Mouse (Mus musculus) CD4-positive, CD25-positive, alpha-beta regulatory T cell, adult 2 months (primary cell): ENCODE results near the gene Zfhx3.

Experiments used
- DNase-seq: peaks from one replicate; pipeline ENCODE4 v3.0.0-alpha.2; 2012; ENCODE audit warnings: low read depth, low spot score

Gene Zfhx3

DNA sequence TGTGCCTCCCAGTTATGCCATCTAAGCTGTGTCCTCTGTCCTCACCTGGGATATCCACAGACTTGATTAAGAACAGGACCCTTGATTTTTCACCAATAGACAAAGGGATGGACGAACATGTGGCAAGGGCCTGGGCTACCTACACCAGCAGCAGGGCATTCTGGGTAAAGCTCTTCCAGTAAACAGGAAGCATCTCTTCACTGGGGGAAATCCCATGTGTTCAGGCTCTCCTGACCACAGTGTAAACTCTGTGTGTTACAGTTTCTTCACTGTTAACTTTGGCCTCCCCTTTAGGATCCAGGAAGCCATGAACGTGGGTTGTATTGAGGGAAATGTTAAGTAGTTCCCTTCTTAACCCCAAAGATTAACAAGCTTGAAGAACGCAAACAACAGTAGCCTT lies 906.0 kb downstream of the Zfhx3 start:
- no peak for DNase-seq

DNA sequence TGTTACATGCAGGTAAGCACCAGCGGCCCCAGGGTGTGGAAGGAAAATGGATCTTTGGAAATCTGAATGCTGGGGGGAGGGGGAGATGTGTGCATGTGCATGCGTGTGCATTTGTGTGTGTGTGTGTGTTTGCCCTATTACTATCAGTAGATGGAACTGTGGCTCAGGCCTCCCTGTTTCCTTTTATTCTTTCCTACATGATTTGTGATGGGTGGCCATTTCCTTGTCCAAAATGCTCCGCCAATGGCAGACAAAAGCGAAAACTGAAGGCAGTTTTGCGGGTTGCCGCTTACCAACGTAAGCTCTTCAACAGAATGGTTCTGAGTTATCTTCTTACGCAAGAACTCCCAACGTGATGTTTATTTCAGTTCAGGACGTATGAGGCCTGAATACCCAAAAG lies 910.6 kb downstream of the Zfhx3 start:
- DNase-seq: no peak

DNA sequence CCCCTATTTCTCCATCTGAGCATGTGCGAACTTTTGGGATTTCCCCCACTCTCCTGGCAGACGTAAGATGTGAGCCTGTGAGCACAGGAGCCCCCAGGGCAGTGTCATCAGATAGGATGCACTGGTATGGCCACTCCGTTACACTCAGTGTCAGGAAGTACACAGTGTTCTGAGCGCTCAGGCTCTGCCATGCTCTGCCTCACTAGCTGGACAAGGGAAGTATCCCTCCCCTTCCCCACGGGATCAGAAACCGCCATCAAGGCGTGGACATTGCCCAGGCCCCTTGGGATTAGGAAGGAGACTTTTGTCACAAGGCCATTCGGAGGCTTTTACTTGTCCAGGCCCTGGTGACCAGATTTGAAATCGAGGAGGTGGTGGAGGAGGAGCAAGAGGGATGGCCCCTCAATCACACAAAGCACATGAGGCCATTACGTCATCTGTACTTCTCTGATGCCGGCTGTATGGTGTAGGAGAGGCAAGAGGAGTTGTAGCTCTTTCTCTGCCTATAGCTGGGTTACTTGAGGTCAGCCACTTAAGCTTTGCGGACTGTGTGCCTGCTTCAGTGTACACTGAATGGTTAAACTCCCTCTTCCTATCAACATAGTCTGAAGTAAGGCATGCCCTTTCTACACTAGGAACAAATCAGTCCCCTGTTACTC lies 912.1 kb downstream of the Zfhx3 start:
- no peak for DNase-seq

DNA sequence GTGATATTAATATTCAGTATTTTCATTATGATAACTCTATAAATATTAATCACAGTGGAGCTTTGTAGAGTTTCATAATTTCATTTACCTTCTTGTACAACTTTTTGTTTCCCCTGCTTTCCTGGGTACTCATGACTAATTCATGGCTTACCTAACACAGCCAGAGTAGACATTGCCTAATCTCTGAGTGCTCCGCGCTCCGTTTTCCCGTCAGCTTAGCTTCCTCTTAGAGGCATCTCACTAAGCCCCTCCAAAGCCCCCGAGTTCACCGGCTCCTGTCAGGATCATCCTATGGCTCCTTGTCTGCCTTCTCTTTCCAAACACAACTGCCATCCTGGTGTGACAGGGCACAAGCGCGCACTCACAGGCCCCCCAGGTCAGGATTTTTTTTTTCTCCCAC lies 916.6 kb downstream of the Zfhx3 start:
- DNase-seq: no peak

DNA sequence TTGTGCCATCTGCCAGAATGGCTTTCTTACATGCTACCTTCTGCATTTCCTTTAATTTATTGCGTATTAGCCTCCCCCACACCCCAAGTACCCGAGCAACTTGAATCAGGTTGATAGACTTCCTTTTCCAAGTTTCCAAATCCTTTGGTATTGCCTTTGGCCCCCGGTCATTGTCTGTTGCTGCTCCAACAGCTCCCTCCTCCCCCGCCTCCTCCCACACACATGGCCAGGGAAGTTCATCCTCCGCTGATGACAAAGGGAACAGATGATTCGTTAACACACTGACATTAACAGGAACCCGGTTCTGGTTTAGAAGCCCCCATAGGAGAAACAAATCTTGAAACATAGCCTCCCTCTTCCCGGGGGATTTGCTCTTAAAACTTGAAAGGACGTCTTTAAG lies 917.5 kb downstream of the Zfhx3 start:
- DNase-seq: no peak

DNA sequence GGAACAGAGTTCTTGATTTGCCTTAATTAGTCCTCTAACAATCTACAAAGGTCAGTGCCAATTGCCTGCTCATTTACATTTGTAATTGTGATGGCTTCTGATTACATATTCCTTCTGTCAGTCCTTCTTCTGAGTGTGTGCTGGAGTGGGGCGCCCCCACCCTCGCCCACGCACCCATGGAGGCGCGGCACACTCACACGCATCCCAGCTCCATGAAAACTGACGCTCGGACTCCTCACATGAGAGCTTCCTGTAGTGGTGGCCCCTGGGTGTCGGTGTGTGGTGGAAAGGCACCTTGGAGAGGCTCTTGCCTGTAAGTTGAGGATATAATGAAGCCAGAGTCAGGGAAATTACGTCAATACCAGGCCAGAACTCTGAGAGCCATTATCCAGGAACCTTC lies 921.0 kb downstream of the Zfhx3 start:
- DNase-seq: no peak

DNA sequence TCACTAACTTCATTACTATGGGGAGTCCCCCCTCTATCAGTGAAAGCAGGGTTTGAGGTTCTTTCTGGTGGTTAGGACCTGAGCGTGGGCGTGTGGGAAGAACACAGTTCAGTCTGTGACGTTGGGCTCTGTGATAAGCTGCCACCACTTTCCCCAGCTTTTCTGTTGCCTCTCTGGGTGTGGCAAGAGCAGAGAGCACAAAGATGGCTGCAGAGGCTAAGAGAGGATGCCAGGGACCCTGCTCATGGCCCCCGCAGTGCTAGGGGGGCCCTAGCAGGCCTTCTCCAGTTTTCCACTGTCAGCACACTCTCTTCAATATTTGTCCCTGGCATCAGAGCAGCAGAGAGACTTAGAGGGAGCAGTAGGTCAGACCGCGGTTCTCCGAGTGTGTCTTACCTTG lies 924.0 kb downstream of the Zfhx3 start:
- DNase-seq: peak; percentile 23

DNA sequence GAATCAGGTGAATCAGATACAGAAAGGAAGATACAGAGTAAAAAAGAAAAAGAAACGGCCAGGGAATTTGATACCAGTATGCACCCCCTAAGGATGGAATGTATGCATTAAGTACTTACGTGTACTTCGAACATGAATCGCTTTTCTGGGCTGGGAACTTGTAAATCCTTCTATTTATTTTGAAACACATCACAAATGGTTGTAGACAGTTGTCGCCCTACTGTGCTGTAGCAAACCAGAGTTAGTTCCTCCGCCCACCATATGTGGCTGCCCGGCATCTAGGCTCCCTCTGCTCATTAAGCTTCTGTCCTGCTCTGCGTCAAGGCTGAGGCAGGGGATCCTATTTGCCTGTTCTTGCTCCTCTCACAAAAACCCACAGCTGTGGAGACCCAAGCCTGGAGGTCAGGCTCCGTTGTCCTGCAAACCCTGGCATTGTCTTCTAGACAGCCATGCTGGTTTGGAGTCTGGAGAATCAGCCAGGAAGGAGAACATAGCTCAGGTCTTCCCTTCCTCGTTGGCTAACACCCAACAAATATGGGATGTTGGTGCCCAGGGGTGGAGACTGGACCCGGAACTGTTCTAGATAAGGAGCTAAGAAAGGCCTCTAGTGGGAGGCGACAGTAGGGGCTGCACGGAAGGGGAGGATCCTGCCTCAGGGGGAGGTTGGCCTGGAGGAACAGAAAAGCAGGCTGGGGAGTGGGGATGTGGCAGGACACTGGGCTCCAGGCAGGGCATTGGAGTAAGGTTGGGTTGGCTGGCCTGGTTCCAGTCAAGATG lies 925.2 kb downstream of the Zfhx3 start:
- no peak for DNase-seq

DNA sequence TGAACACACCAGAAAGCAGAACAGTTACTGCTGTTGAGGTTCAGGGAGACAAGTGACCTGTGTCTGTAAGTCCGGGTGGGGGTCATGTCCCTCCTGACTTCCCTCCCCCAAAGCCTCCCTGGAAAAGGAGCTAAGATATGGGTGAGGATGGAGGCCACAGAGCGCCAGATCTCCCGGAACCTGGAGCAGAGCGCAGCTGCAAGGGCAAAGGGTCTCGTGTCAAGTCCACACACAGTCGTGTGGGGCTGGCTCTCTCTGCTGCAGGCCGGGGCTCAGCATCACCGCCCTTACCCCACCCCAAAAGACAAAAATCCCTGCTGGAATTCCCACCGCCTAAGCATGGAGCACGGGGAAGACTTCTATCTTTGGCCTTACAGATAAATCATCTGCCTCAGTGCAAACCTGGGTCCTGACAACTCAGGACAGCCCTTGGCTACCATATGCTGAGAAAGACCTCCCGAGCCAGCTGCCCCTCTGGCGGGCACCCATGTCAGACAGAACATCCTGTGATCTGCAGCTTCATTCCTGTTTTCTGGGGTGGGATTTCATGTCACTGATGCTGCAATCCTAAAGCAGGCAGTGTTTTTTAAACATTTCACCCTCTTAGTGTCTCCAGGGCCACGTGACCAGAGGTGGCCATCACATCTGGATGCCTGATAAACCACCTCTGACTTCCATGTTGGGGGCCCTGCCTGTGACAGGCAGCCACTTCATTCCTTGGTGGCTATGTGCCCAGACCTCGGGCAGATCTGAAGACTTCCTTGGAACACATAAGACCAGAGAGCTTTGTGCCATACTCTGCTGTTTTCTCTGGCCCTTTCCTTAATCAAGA lies 926.0 kb downstream of the Zfhx3 start:
- no peak for DNase-seq

DNA sequence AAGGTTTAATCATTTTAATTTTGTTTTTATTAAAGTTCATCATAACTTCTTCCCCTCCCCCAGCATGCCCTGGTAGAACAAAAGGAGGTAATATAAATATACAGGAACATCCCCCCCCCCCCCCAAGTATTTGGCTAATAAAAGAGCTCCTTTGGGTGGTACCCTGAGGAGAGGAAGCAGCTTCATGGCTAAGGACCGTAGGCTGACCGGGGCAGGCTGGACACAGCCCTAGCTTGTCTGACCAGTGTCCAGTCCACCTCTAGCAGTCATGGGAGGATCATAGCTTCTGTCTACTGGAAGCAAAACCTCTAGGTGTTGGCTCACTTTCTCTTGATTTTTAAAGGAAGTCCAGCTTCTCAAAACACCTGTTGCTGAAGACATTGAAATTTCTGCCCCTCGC lies 927.0 kb downstream of the Zfhx3 start:
- DNase-seq: no peak

DNA sequence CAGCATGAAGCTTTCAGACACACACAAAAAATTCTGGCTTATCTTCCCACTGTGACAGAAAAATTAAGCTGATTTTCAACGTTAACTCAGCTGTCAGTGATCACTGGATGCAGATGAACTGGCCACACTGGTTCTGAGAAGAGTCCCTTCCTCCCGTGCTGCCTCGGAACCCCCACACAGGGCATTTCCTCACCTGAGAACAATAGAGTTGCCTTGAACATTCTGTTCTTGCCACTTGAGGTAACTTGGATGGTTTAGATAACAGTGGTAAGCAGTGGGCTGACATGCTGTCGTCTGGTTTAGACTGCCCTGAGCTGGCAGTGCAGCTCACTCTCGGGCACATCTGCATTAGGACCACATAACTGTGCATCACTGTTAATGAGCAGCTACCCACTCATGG lies 927.5 kb downstream of the Zfhx3 start:
- DNase-seq: no peak

DNA sequence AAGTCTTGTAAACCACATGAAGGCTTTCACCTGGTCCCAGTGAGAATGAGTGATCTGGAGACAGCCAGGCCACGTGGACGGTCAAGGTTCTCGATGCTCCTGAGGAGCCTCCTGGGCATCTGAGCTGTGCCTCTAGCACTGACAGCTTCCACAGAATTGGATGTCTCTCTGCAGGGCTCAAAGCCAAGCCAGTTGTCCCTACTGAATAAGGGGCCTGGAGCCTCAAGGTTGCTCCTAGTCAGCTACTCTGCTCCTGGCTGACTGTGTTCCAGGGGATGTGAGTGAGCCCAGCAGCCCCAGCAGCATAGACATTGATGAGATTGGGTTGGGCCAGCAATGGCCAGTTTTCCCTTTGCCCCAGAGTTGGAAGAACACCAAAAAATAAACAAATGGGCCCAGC lies 927.9 kb downstream of the Zfhx3 start:
- DNase-seq: no peak

DNA sequence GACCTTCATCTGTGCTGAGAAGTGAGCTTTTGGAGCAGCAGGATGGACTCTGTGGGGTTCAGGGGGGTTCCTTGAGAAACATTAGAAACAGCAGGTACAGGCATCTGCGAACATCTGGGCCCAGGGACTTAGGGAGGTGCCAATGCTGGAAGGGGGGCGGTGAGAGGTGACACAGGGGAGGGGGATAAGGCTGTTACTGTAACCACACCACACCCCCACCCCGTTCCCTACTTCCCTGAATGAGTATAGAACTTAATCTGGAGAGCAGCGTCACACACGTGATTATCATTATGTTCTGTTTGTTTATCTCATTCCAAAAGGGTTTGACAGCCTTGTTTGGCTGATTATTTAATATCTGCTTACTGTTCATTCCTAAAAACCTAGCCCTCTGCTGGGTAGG lies 933.3 kb downstream of the Zfhx3 start:
- DNase-seq: no peak

DNA sequence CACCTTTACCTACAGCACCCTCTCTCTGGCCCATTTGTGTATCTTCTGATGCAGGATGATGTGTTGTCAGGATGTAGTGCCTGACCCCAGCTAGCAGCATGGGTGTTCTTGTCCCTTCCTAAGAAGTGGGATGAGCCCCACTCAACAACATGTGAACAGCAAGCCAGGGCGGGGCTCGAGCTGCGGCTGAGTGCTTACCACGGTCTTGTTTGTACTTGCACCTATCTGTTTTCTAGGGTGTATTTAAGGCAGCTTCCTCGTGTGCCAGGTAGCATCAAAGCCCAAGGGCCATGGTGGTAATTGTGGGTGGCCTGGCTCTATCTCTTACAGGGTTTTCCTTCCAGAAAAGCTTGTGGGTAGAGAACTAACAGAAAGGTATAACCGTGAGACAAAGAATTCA lies 937.7 kb downstream of the Zfhx3 start:
- no peak for DNase-seq

DNA sequence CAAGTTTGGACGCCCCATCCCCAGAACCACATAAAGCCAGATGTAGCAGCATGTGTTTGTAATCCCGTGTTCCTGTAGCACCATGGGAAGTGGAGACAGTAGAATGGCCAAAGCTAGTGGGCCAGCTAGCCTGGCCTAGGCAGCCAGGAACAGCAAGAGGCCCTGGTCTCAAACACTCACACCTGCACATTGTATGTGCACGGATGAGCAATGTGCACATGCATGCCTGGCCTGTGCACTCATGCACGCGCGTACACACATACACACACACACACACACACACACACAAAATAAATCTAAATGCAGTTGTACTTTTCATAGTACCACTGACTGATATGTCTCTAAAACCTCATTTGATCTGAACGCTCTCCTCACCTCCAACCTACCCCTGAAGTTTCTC lies 938.9 kb downstream of the Zfhx3 start:
- no peak for DNase-seq

DNA sequence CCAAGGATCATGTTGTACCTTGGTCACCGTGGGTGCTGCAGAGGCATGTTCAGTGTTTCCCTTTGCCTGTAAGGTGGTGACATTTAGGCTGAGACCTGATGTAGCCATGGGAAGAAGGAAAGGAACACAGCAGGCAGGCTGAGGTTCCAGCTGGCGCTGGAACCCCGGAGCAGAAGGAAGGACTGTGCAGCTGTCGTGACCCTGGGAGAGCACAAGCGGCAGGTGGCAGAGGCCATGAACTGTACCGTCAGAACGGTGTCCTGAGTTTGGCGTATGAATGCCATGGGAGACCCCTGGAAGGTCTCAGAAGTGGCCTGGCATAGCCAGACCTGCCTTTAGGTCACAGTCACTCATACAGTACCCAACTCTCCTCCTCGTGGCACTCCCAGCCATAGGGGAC lies 939.6 kb downstream of the Zfhx3 start:
- DNase-seq: no peak

DNA sequence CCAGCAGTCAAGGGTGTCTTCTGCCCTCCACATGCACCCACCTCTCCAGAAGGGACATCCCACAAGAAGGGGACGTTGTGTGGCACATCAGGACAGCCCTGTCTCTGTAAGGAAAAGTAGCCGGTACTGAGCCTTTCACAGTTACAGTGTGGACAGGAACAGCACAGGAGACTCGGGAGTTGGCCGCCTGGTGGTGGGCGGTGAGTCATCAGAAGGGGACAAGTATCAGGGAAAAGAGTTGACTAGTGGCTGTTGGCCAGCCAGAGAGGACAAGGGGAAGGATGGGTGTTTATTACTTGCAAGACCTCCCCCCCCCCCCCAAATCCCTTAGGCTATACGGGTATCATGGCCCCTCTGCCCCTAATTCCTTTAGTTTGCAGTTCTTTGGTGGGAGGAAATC lies 940.9 kb downstream of the Zfhx3 start:
- DNase-seq: no peak

DNA sequence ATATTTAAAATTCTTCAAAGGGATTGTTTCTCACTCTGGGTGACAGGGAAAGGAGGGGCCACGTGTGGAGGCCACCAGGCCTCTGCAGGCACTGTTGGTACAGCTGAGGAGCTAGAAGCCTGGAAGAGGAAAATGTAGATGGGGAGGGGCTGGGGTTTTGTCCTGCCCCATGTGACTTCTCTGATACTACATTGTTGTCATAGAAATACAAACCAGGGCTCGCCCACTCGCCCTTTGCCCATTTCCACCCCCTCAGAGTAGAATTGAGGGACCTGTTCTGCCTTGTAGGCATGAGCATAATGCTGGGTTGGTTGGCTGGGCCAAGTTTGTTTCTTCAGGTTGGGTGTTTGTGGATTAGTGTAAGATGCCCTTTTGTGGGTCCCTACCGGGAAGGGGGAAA lies 942.5 kb downstream of the Zfhx3 start:
- DNase-seq: no peak

DNA sequence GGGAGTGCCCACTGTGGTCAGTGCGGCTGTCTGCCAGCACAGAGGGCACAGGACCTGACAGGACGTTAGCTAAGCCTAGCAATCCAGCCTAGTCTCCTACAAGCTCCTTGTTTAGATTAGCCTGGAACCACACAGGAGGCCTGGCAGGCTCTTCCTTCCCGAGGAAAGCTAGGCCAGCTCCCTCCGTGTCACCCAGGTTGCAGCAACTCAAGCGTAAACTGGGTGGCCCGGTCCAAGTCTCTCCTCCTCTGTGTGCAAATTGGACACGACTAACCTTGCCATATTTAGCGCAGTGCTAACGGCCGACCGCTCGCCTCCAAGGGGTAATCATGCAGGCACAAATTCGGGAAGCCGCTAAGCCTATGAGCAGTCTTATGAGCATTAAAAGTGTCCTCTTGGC lies 943.0 kb downstream of the Zfhx3 start:
- no peak for DNase-seq

DNA sequence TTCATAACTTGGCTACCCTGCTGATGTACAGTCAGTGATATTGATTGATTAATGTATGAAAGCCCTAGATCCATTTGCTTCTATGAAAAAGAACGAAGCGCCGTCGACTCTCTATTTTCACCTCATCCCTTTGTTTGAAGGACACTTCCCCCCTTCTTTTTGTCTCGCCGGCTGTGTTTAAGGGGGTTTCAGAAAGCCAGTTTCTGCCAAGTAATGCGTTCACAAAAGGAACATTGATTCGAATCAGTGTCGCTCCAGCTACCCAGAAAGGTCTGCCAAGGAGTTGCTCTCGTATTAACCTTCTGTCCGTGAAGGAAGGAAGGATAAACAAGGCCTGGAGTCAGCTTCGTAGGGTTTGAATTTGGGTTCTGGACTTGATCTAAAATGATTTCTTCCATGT lies 943.4 kb downstream of the Zfhx3 start:
- DNase-seq: no peak

DNA sequence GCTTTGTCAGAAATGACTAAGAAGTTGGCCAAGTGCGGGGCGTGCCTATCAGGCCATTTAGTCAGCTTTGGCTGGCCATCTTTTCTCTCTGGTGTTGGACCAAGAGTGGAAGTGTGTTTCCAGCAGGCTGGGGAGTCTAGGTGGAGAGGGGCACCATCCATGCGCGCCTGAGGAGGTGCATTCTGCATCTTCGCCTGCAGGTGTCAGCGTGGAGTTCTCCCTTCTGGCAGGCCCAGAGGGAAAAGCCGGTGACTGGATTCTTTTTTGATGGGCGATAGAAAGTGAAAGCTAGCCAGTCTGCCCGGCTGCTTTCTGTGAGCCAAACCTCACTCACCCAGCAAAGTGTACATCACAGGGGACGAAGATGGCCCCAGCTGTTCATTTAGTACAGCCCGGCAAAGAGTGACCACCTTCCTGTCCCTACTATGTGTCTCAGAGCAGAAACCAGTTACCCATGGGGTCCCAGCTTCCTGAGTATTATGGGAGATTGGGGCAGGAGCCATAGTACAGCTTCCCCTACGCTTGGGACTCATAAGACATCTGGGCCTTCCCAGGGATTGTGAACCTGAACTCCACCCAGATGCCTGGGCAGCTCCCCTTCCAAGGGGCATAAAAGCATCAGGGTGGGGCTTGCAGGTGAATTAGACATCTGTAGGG lies 944.3 kb downstream of the Zfhx3 start:
- peak; percentile 91 for DNase-seq

DNA sequence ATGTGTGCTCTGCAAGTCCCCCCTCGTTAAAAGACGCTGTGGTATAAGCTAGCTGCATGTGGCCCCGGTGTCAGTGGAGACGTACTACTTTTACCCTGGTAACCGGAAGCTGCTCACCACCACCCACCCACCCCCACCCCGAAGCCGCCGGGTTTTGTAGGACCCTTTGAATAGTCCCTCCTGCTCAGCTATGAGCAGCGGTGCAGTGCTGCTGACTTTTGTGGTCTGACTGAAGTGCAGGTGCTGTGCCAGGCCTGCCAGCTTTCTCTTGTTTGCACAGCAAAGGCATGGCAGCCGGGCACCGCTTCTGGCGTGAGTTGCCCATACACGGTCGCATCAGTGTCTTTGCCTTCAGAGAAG lies 944.8 kb downstream of the Zfhx3 start:
- peak; percentile 67 for DNase-seq
